Mouse (Mus musculus): ENCODE measurements around the gene Mios. TPM values are rescaled to one million over a fixed set of nuclear protein-coding genes. Genes with fewer than 3 reads are reported as not detected.

The Mios gene
- polyA plus RNA-seq, 1 experiment from 2014 or later, result 20.6 TPM

DNA sequence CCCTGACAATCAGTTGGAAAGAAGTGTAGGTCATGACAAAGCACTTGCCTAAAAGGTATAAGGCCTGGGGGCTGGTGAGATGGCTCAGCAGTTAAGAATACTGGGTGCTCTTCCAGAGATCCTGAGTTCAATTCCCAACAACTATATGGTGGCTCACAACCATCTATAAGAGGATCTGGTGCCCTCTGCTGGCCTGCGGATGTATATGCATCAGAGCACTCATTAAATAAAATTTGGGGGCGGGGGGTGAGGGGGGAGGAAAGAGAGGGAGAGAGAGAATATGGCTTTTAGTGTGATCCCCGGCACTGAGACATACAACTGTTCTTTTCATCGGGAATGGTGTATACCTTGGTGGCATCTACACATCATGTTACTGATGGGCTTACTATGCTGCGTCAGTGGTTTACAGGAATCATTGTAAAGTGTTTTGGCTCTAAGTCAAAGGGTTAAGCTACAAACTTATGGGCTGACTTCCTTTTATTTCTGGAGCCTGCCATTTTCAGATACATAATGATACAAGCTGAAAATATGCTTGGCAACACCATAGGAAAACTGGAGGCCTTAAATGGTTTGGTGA is 69.5 kb downstream of the Mios start:
- no peaks in the 10 kb centered on the region for H3K9me3 ChIP-seq (replicated peaks)
- WGBS, result 77% methylated on average over 5 of the region's 5 CpGs
- H3K36me3 ChIP-seq, result peaks cover 5% of the 10 kb centered on the region
- ATAC-seq (ENCODE audit: insufficient number of reproducible peaks, low FRiP score), result no peak
- no peak overlapping the region for H3K27ac ChIP-seq (ENCODE audit: poor library complexity, severe bottlenecking)
- H3K4me1 ChIP-seq (replicated peaks), result peaks cover 3% of the 10 kb centered on the region; the same call in 1 of the 2 replicates
- H3K27me3 ChIP-seq (replicated peaks), result no peaks in the 10 kb centered on the region
- H3K4me2 ChIP-seq, result no peak overlapping the region
- H3K4me3 ChIP-seq, result no peak overlapping the region
- H3K9ac ChIP-seq, result no peak overlapping the region

DNA sequence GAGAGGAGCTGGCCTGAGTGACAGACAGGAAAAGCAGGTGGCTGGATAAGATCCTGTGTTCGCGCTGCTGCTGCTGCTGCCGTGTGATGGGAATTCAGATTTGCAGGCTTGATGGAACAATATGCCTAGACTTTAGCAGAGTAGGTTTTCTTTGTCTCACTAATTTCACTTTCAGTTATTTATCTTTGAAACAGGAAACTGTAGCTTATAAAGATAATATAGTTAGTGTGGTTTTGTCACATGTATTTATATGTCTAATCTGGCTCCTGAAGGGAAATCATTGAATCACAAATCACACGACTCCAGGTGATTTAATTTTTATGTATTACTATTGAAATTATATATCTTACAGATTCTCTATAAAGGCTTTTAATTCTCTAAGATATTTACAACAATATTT is 74.2 kb downstream of the Mios start:
- H3K27me3 ChIP-seq (replicated peaks), result no peaks in the 10 kb centered on the region
- H3K27ac ChIP-seq (ENCODE audit: poor library complexity, severe bottlenecking), result no peak overlapping the region
- WGBS, result 78% methylated on average over 4 of the region's 4 CpGs
- no peak overlapping the region for H3K4me3 ChIP-seq
- no peak for ATAC-seq (ENCODE audit: insufficient number of reproducible peaks, low FRiP score)
- H3K9ac ChIP-seq, result no peak overlapping the region
- H3K4me1 ChIP-seq (replicated peaks), result no peaks in the 10 kb centered on the region
- no peak overlapping the region for H3K4me2 ChIP-seq
- no peaks in the 10 kb centered on the region for H3K9me3 ChIP-seq (replicated peaks)
- H3K36me3 ChIP-seq, result peaks cover 5% of the 10 kb centered on the region

DNA sequence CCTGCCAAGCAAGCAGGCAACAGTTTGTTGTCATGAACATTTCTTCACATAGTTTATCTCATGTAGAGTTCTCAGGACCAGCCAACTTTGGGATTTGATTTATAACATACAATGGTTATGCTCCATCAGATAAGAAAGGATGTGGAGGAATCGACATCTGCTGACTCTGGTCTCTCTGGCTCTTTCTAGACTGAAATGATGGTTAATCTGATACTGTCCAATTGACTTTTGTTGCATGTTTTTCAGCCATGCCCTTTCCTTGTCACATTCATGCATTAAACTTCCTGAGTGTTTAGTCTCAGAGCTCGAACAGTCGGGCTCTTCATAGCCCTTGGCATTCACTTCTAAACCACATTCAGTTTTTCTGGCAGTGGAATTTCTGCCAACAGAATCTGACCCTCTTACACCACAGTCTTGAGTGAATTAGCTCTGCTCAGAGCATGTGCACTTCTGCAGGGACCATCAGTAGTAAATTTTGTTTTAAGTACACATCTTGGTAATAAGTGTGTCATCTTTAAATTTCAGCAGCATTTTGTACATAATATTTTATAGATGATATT is 76.5 kb downstream of the Mios start:
- H3K4me1 ChIP-seq (replicated peaks), result no peaks in the 10 kb centered on the region
- H3K4me2 ChIP-seq, result no peak overlapping the region
- 72% methylated on average over 3 of the region's 3 CpGs for WGBS
- H3K27ac ChIP-seq (ENCODE audit: poor library complexity, severe bottlenecking), result no peak overlapping the region
- H3K9ac ChIP-seq, result no peak overlapping the region
- ATAC-seq (ENCODE audit: insufficient number of reproducible peaks, low FRiP score), result no peak
- no peak overlapping the region for H3K4me3 ChIP-seq
- H3K9me3 ChIP-seq (replicated peaks), result no peaks in the 10 kb centered on the region
- no peaks in the 10 kb centered on the region; the same call in 1 of the 2 replicates for H3K36me3 ChIP-seq
- no peaks in the 10 kb centered on the region for H3K27me3 ChIP-seq (replicated peaks)

Other genes starting within 250 kb of the Mios start
- gene Col28a1, start 16.6 kb upstream of the Mios start, polyA plus RNA-seq (2016; fragmentation: Nextera tagmentation; extraction: Ambion mirVana), result 0.09 TPM in 1 of 2 replicates, not detected in the other
- 135 and 141 TPM in 2 replicates for gene Rpa3, start 50.0 kb downstream of the Mios start, polyA plus RNA-seq (2016; fragmentation: Nextera tagmentation; extraction: Ambion mirVana)
- gene Umad1, start 50.1 kb downstream of the Mios start, polyA plus RNA-seq (2016; fragmentation: Nextera tagmentation; extraction: Ambion mirVana), result 27.1 and 27.2 TPM in 2 replicates
- gene Gm45062, start 50.2 kb downstream of the Mios start, polyA plus RNA-seq (2016; fragmentation: Nextera tagmentation; extraction: Ambion mirVana), result 9.2 and 9.6 TPM in 2 replicates

Data from heart, embryonic 12.5 days (tissue).